Mouse (Mus musculus) forebrain, embryonic 13.5 days (tissue): Measurements from ENCODE around the gene Acp7. TPM values are rescaled to one million over a fixed set of nuclear protein-coding genes. Genes with fewer than 3 reads are reported as not detected.
"Not testable (repeated sequence)": the region's sequence is repeated elsewhere in the genome, so short reads cannot be mapped to it uniquely, and the experiment has no call there.

Source experiments
- ATAC-seq: fragments of 200-750 bp; cut with Nextera tagmentation; 2 replicates; pipeline ENCODE4 v1.8.0; 2017
- H3K27ac ChIP-seq: fragments of 300-500 bp; sonication (generic); 2 replicates; pipeline ENCODE4 v1.5.1; 2015; ENCODE audit warnings: inconsistent platforms, mild to moderate bottlenecking, moderate library complexity
- H3K27me3 ChIP-seq: fragments of 300-500 bp; sonication (generic); 2 replicates; pipeline ENCODE4 v1.6.1; 2015; ENCODE audit warnings: mild to moderate bottlenecking, inconsistent platforms
- H3K36me3 ChIP-seq: fragments of 300-500 bp; sonication (generic); 2 replicates; pipeline ENCODE4 v1.6.1; 2015; ENCODE audit warnings: mild to moderate bottlenecking, inconsistent platforms; ENCODE audit not compliant: poor library complexity, severe bottlenecking
- H3K4me1 ChIP-seq: fragments of 300-500 bp; sonication (generic); 2 replicates; pipeline ENCODE4 v1.6.1; 2015; ENCODE audit warnings: inconsistent platforms
- H3K4me2 ChIP-seq: fragments of 300-500 bp; sonication (generic); 2 replicates; pipeline ENCODE4 v1.6.1; 2015; ENCODE audit warnings: inconsistent platforms, mild to moderate bottlenecking, moderate library complexity
- H3K4me3 ChIP-seq: fragments of 300-500 bp; sonication (generic); 2 replicates; pipeline ENCODE4 v1.5.1; 2015; ENCODE audit warnings: mild to moderate bottlenecking, inconsistent platforms
- H3K9ac ChIP-seq: fragments of 300-500 bp; sonication (generic); 2 replicates; pipeline ENCODE4 v1.6.1; 2015; ENCODE audit warnings: mild to moderate bottlenecking, inconsistent platforms
- H3K9me3 ChIP-seq: fragments of 300-500 bp; sonication (generic); replicated peaks from 2 replicates; pipeline ENCODE4 v1.6.1; 2016; ENCODE audit warnings: inconsistent platforms
- WGBS: fragments of 180-500 bp; shearing (Covaris S2); methylation state at CpG from one replicate; pipeline ENCODE4 v1.1.7; 2015; 5-methylcytosine and 5-hydroxymethylcytosine counted together
- polyA plus RNA-seq: library from polyadenylated mRNA; unstranded; fragments of >200 nt; fragmentation: Nextera tagmentation; extraction: Ambion mirVana; gene quantifications from 2 replicates; pipeline ENCODE4 v1.2.1, GENCODE M21; 2015

Acp7 gene
- polyA plus RNA-seq, 1 experiment from 2014 or later: not detected

DNA sequence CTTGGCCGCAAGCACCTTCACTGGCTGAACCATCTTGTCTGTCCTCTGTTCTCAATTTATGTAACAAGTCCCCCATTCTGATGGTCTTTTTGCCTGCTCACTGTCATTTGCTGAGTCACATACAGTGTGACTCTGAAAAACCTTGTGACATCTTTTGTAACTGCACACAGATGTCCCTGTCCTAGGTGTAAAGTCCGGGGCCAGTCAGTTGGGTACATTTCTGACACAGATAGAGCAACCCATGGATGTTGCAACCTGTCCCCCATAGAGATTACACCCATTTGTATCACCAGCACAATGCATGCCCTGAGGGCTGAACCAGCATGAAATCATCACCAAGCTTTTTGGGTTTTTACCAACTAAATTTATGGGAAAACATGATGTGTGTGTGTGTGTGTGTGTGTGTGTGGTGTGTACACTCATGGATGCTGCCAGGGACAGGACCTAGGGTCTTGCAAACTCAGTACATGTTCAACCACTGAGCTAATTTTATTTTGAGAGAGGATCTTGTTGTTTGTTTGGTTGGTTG is 14.9 kb upstream of the Acp7 start:
- WGBS: 95% methylated on average over 2 of the region's 2 CpGs

GRCm38 (mm10) chr7:28645366-28645765 is 14.2 kb upstream of the Acp7 start:
- ATAC-seq: no peak
- 18% methylated on average over 6 of the region's 6 CpGs for WGBS
- Histone ChIP-seq H3K4me3 (no peak overlapping the region), H3K27me3 (no peaks in the 10 kb centered on the region), H3K9ac (no peak overlapping the region), H3K4me2 (no peak overlapping the region), H3K9me3 (no peaks in the 10 kb centered on the region), H3K36me3 (no peaks in the 10 kb centered on the region), H3K27ac (no peak overlapping the region), H3K4me1 (0 out of 2 replicates have a peak, but pooled peaks cover 4% of the 10 kb centered on the region)

More for the DNA sequence above, 14.9 kb upstream of the Acp7 start:
- H3K4me2 ChIP-seq: no peak overlapping the region
- H3K9ac ChIP-seq: no peak overlapping the region
- H3K4me1 ChIP-seq: 0 out of 2 replicates have a peak, but pooled peaks cover 4% of the 10 kb centered on the region
- no peak for ATAC-seq
- no peaks in the 10 kb centered on the region for H3K27me3 ChIP-seq
- H3K36me3 ChIP-seq: no peaks in the 10 kb centered on the region
- H3K4me3 ChIP-seq: no peak overlapping the region
- H3K9me3 ChIP-seq: no peaks in the 10 kb centered on the region
- H3K27ac ChIP-seq: no peak overlapping the region

DNA sequence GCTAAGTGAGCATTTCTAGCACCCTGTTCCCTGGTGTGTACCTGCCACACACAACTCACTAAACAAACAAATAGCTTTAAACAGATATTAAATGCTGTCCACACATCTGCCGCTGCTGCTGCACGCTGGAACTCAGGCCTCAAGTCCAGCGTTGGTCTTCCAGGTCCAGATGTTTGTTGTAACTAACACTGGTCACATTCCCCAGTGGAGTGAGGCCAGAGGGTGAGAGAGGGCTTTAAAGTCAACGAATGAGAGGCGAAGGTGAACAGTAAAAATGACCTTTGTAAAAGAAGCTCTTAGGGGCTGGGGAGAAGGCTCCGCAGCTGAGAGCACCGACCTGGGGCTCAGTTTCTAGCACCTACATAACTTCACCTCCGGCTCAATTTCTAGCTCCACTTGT is 10.4 kb upstream of the Acp7 start:
- Histone ChIP-seq H3K27me3 (no peaks in the 10 kb centered on the region), H3K36me3 (no peaks in the 10 kb centered on the region), H3K4me1 (0 out of 2 replicates have a peak, but pooled peaks cover 4% of the 10 kb centered on the region), H3K9me3 (no peaks in the 10 kb centered on the region), H3K4me3 (no peak overlapping the region), H3K27ac (no peak overlapping the region), H3K4me2 (no peak overlapping the region), H3K9ac (no peak overlapping the region)
- no peak for ATAC-seq
- whole genome bisulfite sequencing: 86% methylated on average over 8 of the region's 8 CpGs

DNA sequence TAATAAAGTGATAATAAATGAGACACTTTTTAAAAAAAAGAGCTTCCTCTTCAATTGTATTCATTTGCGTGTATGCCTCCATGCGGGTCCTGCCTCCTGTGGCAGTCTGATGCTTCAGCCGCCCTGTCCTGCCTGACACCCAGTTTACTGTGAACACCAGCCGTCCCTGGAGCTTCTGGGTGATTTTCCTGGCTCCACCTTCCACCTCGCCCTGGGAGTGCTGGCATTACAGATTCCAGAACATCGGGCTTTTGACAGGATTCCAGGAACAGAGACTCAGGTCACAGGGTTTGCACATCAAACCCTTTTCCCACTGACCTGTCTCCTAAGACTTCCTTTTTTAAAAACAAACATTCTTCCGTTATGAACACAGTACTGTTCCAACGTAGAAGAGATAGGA is 6.4 kb upstream of the Acp7 start:
- Histone ChIP-seq H3K4me3 (no peak overlapping the region), H3K4me1 (no peaks in the 10 kb centered on the region), H3K9me3 (no peaks in the 10 kb centered on the region; the same call in 1 of the 2 replicates), H3K27me3 (peaks cover 4% of the 10 kb centered on the region; the same call in 1 of the 2 replicates), H3K9ac (no peak overlapping the region), H3K27ac (no peak overlapping the region), H3K36me3 (no peaks in the 10 kb centered on the region), H3K4me2 (no peak overlapping the region)
- no peak for ATAC-seq
- WGBS: 28% methylated on average over 8 of the region's 8 CpGs

DNA sequence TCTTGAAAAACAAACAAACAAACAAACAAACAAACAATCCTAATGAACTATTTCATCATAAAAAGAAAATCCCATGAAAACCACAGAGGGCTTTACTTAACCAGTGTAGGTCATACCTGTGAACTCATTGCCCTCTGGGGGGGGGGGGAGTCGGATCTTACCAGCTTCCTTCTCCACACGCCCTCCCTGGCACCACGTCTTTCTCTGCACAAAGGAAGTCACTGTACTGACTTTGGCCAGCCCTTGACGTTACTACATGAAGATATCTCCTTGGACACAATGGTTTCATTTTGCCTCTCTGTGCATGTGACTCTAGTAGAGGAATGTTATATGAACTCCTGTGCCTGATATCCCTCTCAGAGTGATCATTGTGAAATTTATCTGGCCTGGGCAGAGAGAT is 3.0 kb upstream of the Acp7 start:
- H3K4me3 ChIP-seq: no peak overlapping the region
- WGBS: 83% methylated on average over 4 of the region's 4 CpGs
- ATAC-seq: no peak

DNA sequence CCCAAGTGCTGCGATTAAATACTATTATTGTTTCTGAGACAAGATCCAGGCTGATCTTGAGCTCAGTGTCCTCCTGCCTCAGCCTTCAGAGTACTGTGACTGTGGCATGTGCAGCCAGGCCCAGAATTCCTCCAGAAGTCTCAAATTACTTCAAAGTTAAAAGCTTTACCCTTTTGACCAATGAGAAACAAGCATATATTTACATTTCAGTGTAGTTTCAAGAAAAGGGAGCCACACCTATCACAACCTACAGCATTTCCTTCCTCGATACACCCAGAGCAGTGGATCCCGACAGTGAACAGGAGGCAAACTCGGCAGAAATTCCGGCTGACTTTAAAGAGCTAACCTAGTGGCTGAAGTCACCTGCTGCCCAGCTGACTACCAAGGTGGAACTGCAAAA is 6.3 kb downstream of the Acp7 start:
- H3K9ac ChIP-seq: no peak overlapping the region
- 82% methylated on average over 5 of the region's 5 CpGs for WGBS
- H3K9me3 ChIP-seq: no peaks in the 10 kb centered on the region
- H3K27ac ChIP-seq: no peak overlapping the region
- H3K4me3 ChIP-seq: no peak overlapping the region
- ATAC-seq: no peak
- H3K36me3 ChIP-seq: no peaks in the 10 kb centered on the region
- 0 out of 2 replicates have a peak, but pooled peaks cover 1% of the 10 kb centered on the region for H3K4me1 ChIP-seq
- peaks cover 18% of the 10 kb centered on the region for H3K27me3 ChIP-seq
- no peak overlapping the region for H3K4me2 ChIP-seq

More for the DNA sequence above, 3.0 kb upstream of the Acp7 start:
- Histone ChIP-seq H3K27me3 (peaks cover 33% of the 10 kb centered on the region), H3K9ac (no peak overlapping the region), H3K4me1 (peaks cover 13% of the 10 kb centered on the region; the same call in 1 of the 2 replicates), H3K27ac (no peak overlapping the region), H3K4me2 (no peak overlapping the region), H3K36me3 (no peaks in the 10 kb centered on the region), H3K9me3 (no peaks in the 10 kb centered on the region; the same call in 1 of the 2 replicates)

GRCm38 (mm10) chr7:28619098-28619715 is 11.9 kb downstream of the Acp7 start:
- H3K4me1 ChIP-seq: no peaks in the 10 kb centered on the region
- no peak overlapping the region for H3K27ac ChIP-seq
- H3K4me3 ChIP-seq: no peak overlapping the region
- ATAC-seq: no peak
- no peak overlapping the region for H3K4me2 ChIP-seq
- H3K36me3 ChIP-seq: no peaks in the 10 kb centered on the region
- H3K9me3 ChIP-seq: no peaks in the 10 kb centered on the region
- WGBS: 75% methylated on average over 9 of the region's 9 CpGs
- H3K27me3 ChIP-seq: no peaks in the 10 kb centered on the region
- H3K9ac ChIP-seq: no peak overlapping the region

GRCm38 (mm10) chr7:28605951-28606350 is 25.2 kb downstream of the Acp7 start:
- no peak for ATAC-seq
- H3K9me3 ChIP-seq: no peaks in the 10 kb centered on the region
- no peak overlapping the region for H3K9ac ChIP-seq
- H3K4me1 ChIP-seq: peaks cover 4% of the 10 kb centered on the region; the same call in 1 of the 2 replicates
- H3K27ac ChIP-seq: no peak overlapping the region
- H3K36me3 ChIP-seq: no peaks in the 10 kb centered on the region
- no peaks in the 10 kb centered on the region for H3K27me3 ChIP-seq
- 94% methylated on average over 8 of the region's 8 CpGs for WGBS
- H3K4me3 ChIP-seq: no peak overlapping the region
- H3K4me2 ChIP-seq: no peak overlapping the region

DNA sequence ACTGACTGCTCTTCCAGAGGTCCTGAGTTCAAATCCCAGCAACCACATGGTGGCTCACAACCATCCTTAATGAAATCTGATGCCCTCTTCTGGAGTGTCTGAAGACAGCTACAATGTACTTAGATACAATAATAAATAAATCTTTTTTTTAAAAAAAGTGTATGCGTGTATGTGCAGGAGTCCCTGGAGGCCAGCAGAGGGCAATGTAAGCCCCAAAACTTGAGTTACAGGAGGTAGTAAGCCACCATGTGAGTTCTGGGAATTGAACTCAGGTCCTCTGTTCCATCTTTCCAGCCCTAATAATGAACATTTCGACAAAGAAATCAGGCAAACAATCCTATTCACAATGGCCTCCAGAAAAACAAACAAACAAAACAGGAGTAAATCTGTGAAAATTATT is 27.3 kb downstream of the Acp7 start:
- WGBS: 70% methylated on average over 2 of the region's 2 CpGs
- not testable (repeated sequence) for H3K27me3 ChIP-seq, H3K4me1 ChIP-seq, H3K36me3 ChIP-seq, ATAC-seq, H3K9me3 ChIP-seq, H3K4me2 ChIP-seq, H3K27ac ChIP-seq, H3K4me3 ChIP-seq, H3K9ac ChIP-seq

- Histone ChIP-seq H3K4me3 (no peak overlapping the region), H3K36me3 (no peaks in the 10 kb centered on the region), H3K27ac (no peak overlapping the region), H3K4me2 (no peak overlapping the region), H3K4me1 (peaks cover 4% of the 10 kb centered on the region; the same call in 1 of the 2 replicates), H3K9ac (no peak overlapping the region), H3K27me3 (no peaks in the 10 kb centered on the region), H3K9me3 (no peaks in the 10 kb centered on the region)
- no peak for ATAC-seq
- WGBS: 76% methylated on average over 5 of the region's 5 CpGs
Observed at GRCm38 (mm10) chr7:28603136-28603535, 28.0 kb downstream of the Acp7 start.

GRCm38 (mm10) chr7:28601668-28602067 is 29.5 kb downstream of the Acp7 start:
- Histone ChIP-seq H3K27ac (no peak overlapping the region), H3K27me3 (no peaks in the 10 kb centered on the region), H3K4me3 (no peak overlapping the region), H3K36me3 (no peaks in the 10 kb centered on the region), H3K9me3 (no peaks in the 10 kb centered on the region), H3K4me1 (peaks cover 13% of the 10 kb centered on the region), H3K4me2 (no peak overlapping the region), H3K9ac (no peak overlapping the region)
- no peak for ATAC-seq
- WGBS: 28% methylated on average over 7 of the region's 7 CpGs

GRCm38 (mm10) chr7:28601029-28601428 is 30.1 kb downstream of the Acp7 start:
- Histone ChIP-seq H3K4me2 (no peak overlapping the region), H3K9me3 (no peaks in the 10 kb centered on the region), H3K27me3 (no peaks in the 10 kb centered on the region), H3K4me3 (no peak overlapping the region), H3K4me1 (peaks cover 19% of the 10 kb centered on the region), H3K27ac (no peak overlapping the region), H3K9ac (no peak overlapping the region), H3K36me3 (no peaks in the 10 kb centered on the region)
- ATAC-seq: no peak
- 15% methylated on average over 11 of the region's 11 CpGs for WGBS

DNA sequence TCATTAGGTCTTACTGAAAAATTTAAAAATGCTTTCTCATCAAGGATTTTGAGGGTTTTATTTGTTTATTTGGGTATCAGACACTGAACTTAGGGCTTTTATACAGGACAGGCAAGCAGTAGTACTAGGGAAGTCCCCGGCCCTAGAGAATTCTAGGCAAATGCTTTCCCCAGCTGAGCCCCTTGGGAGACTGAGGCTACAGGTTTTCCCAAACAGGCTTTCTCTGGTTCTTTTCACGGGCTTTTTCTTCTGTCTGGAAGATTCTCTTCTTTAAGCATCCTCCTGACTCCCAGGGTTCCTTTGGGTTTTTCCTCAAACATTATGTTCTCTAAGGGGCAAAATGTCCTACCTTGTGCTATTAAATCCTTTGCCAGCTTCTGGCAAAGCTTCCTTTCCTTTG is 32.2 kb downstream of the Acp7 start:
- Histone ChIP-seq H3K36me3 (no peaks in the 10 kb centered on the region), H3K4me1 (peaks cover 24% of the 10 kb centered on the region), H3K4me2 (no peak overlapping the region), H3K27ac (no peak overlapping the region), H3K4me3 (no peak overlapping the region), H3K9me3 (no peaks in the 10 kb centered on the region), H3K9ac (no peak overlapping the region), H3K27me3 (no peaks in the 10 kb centered on the region)
- WGBS: 70% methylated on average over 2 of the region's 2 CpGs
- ATAC-seq: no peak
